Mouse (Mus musculus) megakaryocyte, embryonic 14.5 days (primary cell): Measurements from ENCODE around the gene Kbtbd12.

Experiments
- FLI1 ChIP-seq: IDR thresholded peaks from 2 replicates; pipeline ENCODE4 v1.6.1; 2012; ENCODE audit warnings: low read length, inconsistent platforms, mixed read lengths
- GATA1 ChIP-seq: IDR thresholded peaks from 3 replicates; pipeline ENCODE4 v1.6.1; 2012; ENCODE audit warnings: mixed read lengths, low read length, inconsistent platforms, borderline replicate concordance

DNA sequence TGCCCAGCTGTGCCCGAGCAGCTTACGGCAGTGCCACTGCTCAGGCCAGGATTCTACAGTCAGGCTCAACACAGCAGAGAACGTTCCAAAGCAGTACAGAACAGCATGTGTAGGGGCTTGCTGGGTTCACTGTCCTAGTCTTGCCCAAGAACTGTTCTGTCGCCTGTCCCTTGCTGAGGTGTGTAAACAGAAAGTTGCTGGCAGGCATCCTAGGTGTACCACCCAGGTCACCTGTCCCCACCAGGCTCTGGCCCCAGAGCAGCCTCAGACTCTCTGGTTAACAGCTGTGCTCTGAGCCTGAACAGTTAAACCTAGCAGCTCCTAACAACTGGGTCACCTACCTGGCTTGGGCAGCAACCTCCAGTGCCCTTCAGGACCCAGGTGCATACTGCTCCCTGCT is 134.7 kb downstream of the Kbtbd12 start:
- no peak for TF ChIP-seq GATA1
- no peak for TF ChIP-seq FLI1
